Mouse (Mus musculus) liver, adult (tissue): ENCODE measurements around the gene Tent5c.

ENCODE experiments used
- GATA4 ChIP-seq: IDR thresholded peaks from 2 replicates; pipeline ENCODE4 v1.6.1; 2014; ENCODE audit warnings: mild to moderate bottlenecking, low read length; ENCODE audit not compliant: insufficient replicate concordance

Tent5c gene

GRCm38 (mm10) chr3:100489133-100490009, at the start of gene Tent5c:
TSS of gene Tent5c (minus strand) at chr3:100489324.
- no peak for TF ChIP-seq GATA4

GRCm38 (mm10) chr3:100536686-100537085, 47.6 kb upstream of the Tent5c start:
- no peak for TF ChIP-seq GATA4

GRCm38 (mm10) chr3:100535902-100536301, 46.8 kb upstream of the Tent5c start:
- no peak for TF ChIP-seq GATA4

GRCm38 (mm10) chr3:100535298-100535697, 46.2 kb upstream of the Tent5c start:
- TF ChIP-seq GATA4: no peak

- no peak for TF ChIP-seq GATA4
Observed at GRCm38 (mm10) chr3:100534394-100534793, 45.3 kb upstream of the Tent5c start.

GRCm38 (mm10) chr3:100533429-100533828, 44.3 kb upstream of the Tent5c start:
- TF ChIP-seq GATA4: no peak

- no peak for TF ChIP-seq GATA4
Observed at GRCm38 (mm10) chr3:100530919-100531318, 41.8 kb upstream of the Tent5c start.

GRCm38 (mm10) chr3:100530244-100530788, 41.2 kb upstream of the Tent5c start:
- no peak for TF ChIP-seq GATA4

GRCm38 (mm10) chr3:100522671-100523070, 33.5 kb upstream of the Tent5c start:
- no peak for TF ChIP-seq GATA4

GRCm38 (mm10) chr3:100521626-100522025, 32.5 kb upstream of the Tent5c start:
- no peak for TF ChIP-seq GATA4

GRCm38 (mm10) chr3:100515754-100516141, 26.6 kb upstream of the Tent5c start:
- no peak for TF ChIP-seq GATA4

- TF ChIP-seq GATA4: no peak
Observed at GRCm38 (mm10) chr3:100515093-100515753, 26.1 kb upstream of the Tent5c start.

- TF ChIP-seq GATA4: no peak
Observed at GRCm38 (mm10) chr3:100507174-100507573, 18.1 kb upstream of the Tent5c start.

- no peak for TF ChIP-seq GATA4
Observed at GRCm38 (mm10) chr3:100506715-100507114, 17.6 kb upstream of the Tent5c start.

GRCm38 (mm10) chr3:100503882-100504281, 14.8 kb upstream of the Tent5c start:
- no peak for TF ChIP-seq GATA4

GRCm38 (mm10) chr3:100502516-100502915, 13.4 kb upstream of the Tent5c start:
- TF ChIP-seq GATA4: no peak

GRCm38 (mm10) chr3:100501899-100502298, 12.8 kb upstream of the Tent5c start:
- no peak for TF ChIP-seq GATA4

GRCm38 (mm10) chr3:100496081-100496480, 7.0 kb upstream of the Tent5c start:
- no peak for TF ChIP-seq GATA4
